Mouse (Mus musculus) B cell, adult 62 days (primary cell): ENCODE results near the gene Cnot9. TPM values are rescaled to one million over a fixed set of nuclear protein-coding genes. Genes with fewer than 3 reads are reported as not detected.

Source experiments
- total RNA-seq: library from RNA; stranded (reverse); gene quantifications from 4 replicates; pipeline ENCODE4 v1.2.4, GENCODE M21; 2023

The Cnot9 gene
- 25.1 to 29.8 TPM (median 25.4 TPM) in 4 replicates for total RNA-seq

GRCm38 (mm10) chr1:74505721-74506464, at the start of gene Cnot9:
Gene Cnot9, plus strand, starts transcription at chr1:74506058.

GRCm38 (mm10) chr1:74542451-74542961, 36.6 kb downstream of the Cnot9 start, which contains the start of gene Plcd4:
Gene Plcd4, plus strand, starts transcription at chr1:74542888.

GRCm38 (mm10) chr1:74544184-74544583, 38.3 kb downstream of the Cnot9 start, which contains the start of gene Usp37:
Gene Usp37, minus strand, starts transcription at chr1:74544284.

Other genes starting within 250 kb of the Cnot9 start
- gene Gpbar1, start 227.5 kb upstream of the Cnot9 start, total RNA-seq = 0.94 to 2.0 TPM (median 1.3 TPM) in 4 replicates
- gene Aamp, start 221.3 kb upstream of the Cnot9 start, total RNA-seq = 105 to 116 TPM (median 114 TPM) in 4 replicates
- gene Pnkd, start 221.1 kb upstream of the Cnot9 start, total RNA-seq = 15.5 to 22.6 TPM (median 17.5 TPM) in 4 replicates
- gene Tmbim1, start 200.4 kb upstream of the Cnot9 start, total RNA-seq = 2.3 to 5.0 TPM (median 3.9 TPM) in 4 replicates
- gene Catip, start 143.9 kb upstream of the Cnot9 start, total RNA-seq = not detected in 4 replicates
- 2.9 to 8.0 TPM (median 4.2 TPM) in 4 replicates for gene Slc11a1, start 130.9 kb upstream of the Cnot9 start, total RNA-seq
- gene Ctdsp1, start 114.5 kb upstream of the Cnot9 start, total RNA-seq = 106 to 122 TPM (median 113 TPM) in 4 replicates
- 0.22 TPM in 1 of 4 replicates, not detected in the others for gene Vil1, start 96.7 kb upstream of the Cnot9 start, total RNA-seq
- 0.30 to 0.70 TPM (median 0.32 TPM) in 3 of 4 replicates, not detected in the other for gene Plcd4, start 36.8 kb downstream of the Cnot9 start, total RNA-seq
- 35.5 to 40.1 TPM (median 37.0 TPM) in 4 replicates for gene Usp37, start 38.2 kb downstream of the Cnot9 start, total RNA-seq
- gene Zfp142, start 82.2 kb downstream of the Cnot9 start, total RNA-seq = 45.5 to 47.8 TPM (median 46.6 TPM) in 4 replicates
- gene Bcs1l, start 82.2 kb downstream of the Cnot9 start, total RNA-seq = 8.4 to 9.6 TPM (median 9.3 TPM) in 4 replicates
- 56.6 to 69.0 TPM (median 61.8 TPM) in 4 replicates for gene Rnf25, start 95.3 kb downstream of the Cnot9 start, total RNA-seq
- 0.14 to 0.33 TPM (median 0.30 TPM) in 3 of 4 replicates, not detected in the other for gene Stk36, start 95.4 kb downstream of the Cnot9 start, total RNA-seq
- 40.5 to 45.2 TPM (median 43.5 TPM) in 4 replicates for gene Ttll4, start 155.7 kb downstream of the Cnot9 start, total RNA-seq
- gene Cyp27a1, start 207.5 kb downstream of the Cnot9 start, total RNA-seq = 12.4 to 18.7 TPM (median 13.0 TPM) in 4 replicates
- not detected in 4 replicates for gene Prkag3, start 243.2 kb downstream of the Cnot9 start, total RNA-seq